Mouse (Mus musculus) urinary bladder, postnatal 36 days (tissue): ENCODE results near the gene Scgb2b2.

Source experiments
- DNase-seq, 2 experiments: peaks; one replicate each; pipeline ENCODE4 v3.0.0; 2022; ENCODE audit warnings: low spot score in 2 of 2, mixed read lengths in 1 of 2

Gene Scgb2b2

GRCm38 (mm10) chr7:31290208-31290607 is at the start of gene Scgb2b2:
TSS of gene Scgb2b2 (plus strand) at chr7:31290508.
- no peak for DNase-seq

- DNase-seq: no peak
These were observed 1.4 kb downstream of the Scgb2b2 start, which contains the start of gene Scgb1b2 for GRCm38 (mm10) chr7:31291721-31292120. TSS of gene Scgb1b2 (minus strand) at chr7:31291821.
